Mouse (Mus musculus) CH12.LX (cell line): ENCODE measurements around the gene Gm1993. TPM values are rescaled to one million over a fixed set of nuclear protein-coding genes. Genes with fewer than 3 reads are reported as not detected.
"Not testable (repeated sequence)": the region's sequence is repeated elsewhere in the genome, so short reads cannot be mapped to it uniquely, and the experiment has no call there.

Experiments
- DNase-seq: peaks from one replicate; pipeline ENCODE4 v3.0.0-alpha.2; 2013; ENCODE audit errors: extremely low read depth
- H3K27ac ChIP-seq: 2 replicates; pipeline ENCODE4 v1.5.1; 2012; ENCODE audit warnings: low read depth, mild to moderate bottlenecking, control low read depth, moderate library complexity; ENCODE audit not compliant: insufficient read depth
- H3K27me3 ChIP-seq: replicated peaks from 2 replicates; pipeline ENCODE3; 2012; ENCODE audit warnings: inconsistent platforms
- H3K36me3 ChIP-seq, 2 experiments: replicated peaks in 1 of 2; 2 replicates each; pipeline versions ENCODE3 to v1.6.1; 2012; ENCODE audit warnings: inconsistent platforms in 1 of 2, low read length in 1 of 2, mild to moderate bottlenecking in 1 of 2, mixed read lengths in 1 of 2, moderate library complexity in 1 of 2; ENCODE audit not compliant: control insufficient read depth in 1 of 2, insufficient read depth in 1 of 2
- H3K4me1 ChIP-seq, 2 experiments: 2 replicates each; pipeline ENCODE4 v1.6.1; 2012; ENCODE audit warnings: inconsistent platforms in 1 of 2, moderate library complexity in 1 of 2; ENCODE audit not compliant: insufficient read depth in 2 of 2, control insufficient read depth in 1 of 2
- H3K4me2 ChIP-seq: 2 replicates; pipeline ENCODE4 v1.6.1; 2012; ENCODE audit warnings: low read depth, mild to moderate bottlenecking, control low read depth; ENCODE audit not compliant: poor library complexity, insufficient read depth, severe bottlenecking
- H3K4me3 ChIP-seq, 3 experiments: fragments of 150-350 bp in 1 of 3; sonication (generic) in 1 of 3; replicated peaks in 1 of 3; 2 replicates each; pipeline versions ENCODE3 to v1.5.1; 2011 to 2012; ENCODE audit warnings: low read depth in 2 of 3, low read length in 2 of 3, mild to moderate bottlenecking in 2 of 3, moderate library complexity in 2 of 3, control low read depth in 1 of 3, improper control_type of control experiment in 1 of 3, inconsistent platforms in 1 of 3, mixed read lengths in 1 of 3; ENCODE audit not compliant: poor library complexity in 1 of 3
- H3K79me2 ChIP-seq: replicated peaks from 2 replicates; pipeline ENCODE4 v1.6.1; 2012; ENCODE audit warnings: mild to moderate bottlenecking, moderate library complexity; ENCODE audit not compliant: control insufficient read depth, poor library complexity, insufficient read depth, severe bottlenecking; ENCODE audit errors: extremely low read depth
- H3K9ac ChIP-seq: 2 replicates; pipeline ENCODE4 v1.6.1; 2012; ENCODE audit warnings: low read depth, mild to moderate bottlenecking, control low read depth, moderate library complexity; ENCODE audit not compliant: insufficient read depth
- H3K9me3 ChIP-seq: replicated peaks from 2 replicates; pipeline ENCODE3; 2012; ENCODE audit warnings: low read length, inconsistent platforms, mixed read lengths
- dilution Hi-C: fragments of 300-500 bp; cut with MboI; formaldehyde crosslinking; loops from 2 replicates; pipeline ENCODE4 v1.14.3; 2020; ENCODE audit warnings: low sequenced_read_pairs; ENCODE audit not compliant: extremely low pct_unique_long_range_greater_than_20kb, extremely low pct_ligation_motif_present
- in situ Hi-C: fragments of 300-500 bp; cut with MboI; formaldehyde crosslinking; loops from 3 replicates; pipeline ENCODE4 v1.14.3; 2019; ENCODE audit warnings: low sequenced_read_pairs, low pct_ligation_motif_present, low pct_unique_long_range_greater_than_20kb, mixed read lengths
- polyA plus RNA-seq: library from polyadenylated mRNA; unstranded; fragments of >175 nt; gene quantifications from 2 replicates; pipeline ENCODE4 v1.2.1, GENCODE M21; 2012; ENCODE audit warnings: low read depth; ENCODE audit not compliant: insufficient read length
- total RNA-seq, 2 experiments: library from RNA; depleted of rRNA; stranded (reverse); fragments of 300-350 nt in 1 of 2; fragments of >200 nt in 1 of 2; gene quantifications; 2 replicates each; pipeline ENCODE4 v1.2.3; 2012 to 2014

Gm1993 gene
- total RNA-seq (2012; rRNA removed) (not detected in 2 replicates), total RNA-seq (2014; rRNA removed) (not detected in 2 replicates), polyA plus RNA-seq (not detected in 2 replicates)

DNA sequence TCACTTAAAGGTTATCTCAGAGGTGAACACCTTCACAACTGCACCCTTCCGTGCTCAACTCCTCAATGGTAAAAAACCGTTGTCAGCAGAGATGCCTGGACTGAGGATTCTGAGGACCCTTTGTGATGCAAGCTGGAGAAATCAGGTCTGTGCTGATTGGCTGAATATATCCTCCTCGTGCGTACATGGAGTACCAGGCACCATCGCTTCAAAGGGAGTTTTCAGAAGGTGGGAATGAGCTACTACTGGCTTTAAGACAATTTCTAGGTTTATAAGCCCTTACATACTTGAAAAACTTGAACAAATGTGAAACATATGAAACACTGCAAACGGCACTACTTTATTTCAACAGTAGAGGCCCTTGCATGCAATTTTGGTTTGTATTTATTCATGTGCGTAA, at the start of gene Gm1993:
Gene Gm1993, minus strand, starts transcription at position 101 of the 400 bp plus-strand sequence.
- H3K4me1 ChIP-seq, H3K9ac ChIP-seq, H3K27me3 ChIP-seq, H3K4me3 ChIP-seq, H3K9me3 ChIP-seq, H3K36me3 ChIP-seq, H3K4me2 ChIP-seq, dilution Hi-C loops, H3K79me2 ChIP-seq, in situ Hi-C loops, DNase-seq, H3K27ac ChIP-seq: not testable (repeated sequence)
